Mouse (Mus musculus) testis, adult 2 months (tissue): Measurements from ENCODE around the gene Slc4a2. TPM values are rescaled to one million over a fixed set of nuclear protein-coding genes. Genes with fewer than 3 reads are reported as not detected.

Experiments used
- H3K27ac ChIP-seq: fragments of 200-500 bp; 2 replicates; pipeline ENCODE4 v1.5.1; 2012; ENCODE audit warnings: low read depth, low read length; ENCODE audit not compliant: control insufficient read depth, insufficient read depth
- H3K27me3 ChIP-seq: fragments of 200-500 bp; 2 replicates; pipeline ENCODE4 v1.6.1; 2012; ENCODE audit warnings: mild to moderate bottlenecking, low read length, moderate library complexity; ENCODE audit not compliant: control insufficient read depth, insufficient read depth
- H3K36me3 ChIP-seq: fragments of 200-500 bp; 2 replicates; pipeline ENCODE4 v1.6.1; 2012; ENCODE audit warnings: mild to moderate bottlenecking, low read length; ENCODE audit not compliant: control insufficient read depth, insufficient read depth
- H3K4me1 ChIP-seq: fragments of 200-500 bp; 2 replicates; pipeline ENCODE4 v1.6.1; 2012; ENCODE audit warnings: low read length; ENCODE audit not compliant: control insufficient read depth, insufficient read depth
- H3K4me3 ChIP-seq: fragments of 200-500 bp; 2 replicates; pipeline ENCODE4 v1.5.1; 2012; ENCODE audit warnings: low read depth, mild to moderate bottlenecking, low read length, moderate library complexity, mixed read lengths; ENCODE audit not compliant: control insufficient read depth
- CTCF ChIP-seq: fragments of 200-500 bp; IDR thresholded peaks from 2 replicates; pipeline ENCODE4 v1.5.1; 2012; ENCODE audit warnings: low read depth, mild to moderate bottlenecking, inconsistent platforms, low read length, moderate library complexity; ENCODE audit not compliant: control insufficient read depth, insufficient read depth, insufficient replicate concordance
- POLR2A ChIP-seq: fragments of 200-500 bp; IDR thresholded peaks from 2 replicates; pipeline ENCODE4 v1.6.1; 2012; ENCODE audit warnings: low read depth, mild to moderate bottlenecking, inconsistent platforms, low read length, moderate library complexity; ENCODE audit not compliant: control insufficient read depth
- polyA plus RNA-seq: library from polyadenylated mRNA; depleted of rRNA; stranded (reverse); fragments of >200 nt; gene quantifications from 2 replicates; pipeline ENCODE4 v1.2.3, GENCODE M21; 2012

The Slc4a2 gene
- polyA plus RNA-seq, 1 experiment: 46.9 TPM

DNA sequence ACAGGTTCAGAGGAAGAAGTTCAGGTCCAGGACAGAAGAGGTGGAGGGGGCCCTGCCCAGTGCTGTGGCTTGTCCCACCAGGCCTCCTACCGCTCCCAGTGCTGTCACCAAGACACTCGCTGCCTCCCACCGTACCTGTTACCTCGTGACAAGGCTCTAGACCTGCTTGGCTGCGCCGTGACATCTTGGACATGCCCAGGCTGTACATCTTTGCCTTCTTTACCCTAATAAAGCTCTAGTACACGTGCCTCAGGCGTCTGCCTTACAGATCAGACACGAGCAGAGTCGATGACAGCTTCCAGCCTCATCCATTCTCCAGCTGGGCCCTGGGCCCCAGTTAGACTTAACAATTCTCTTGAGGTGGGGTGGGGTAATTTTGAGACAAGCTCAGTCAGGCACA lies 6.0 kb upstream of the Slc4a2 start:
- Histone ChIP-seq H3K4me1 (0 out of 2 replicates have a peak, but pooled peaks cover 2% of the 10 kb centered on the region), H3K27ac (no peak overlapping the region), H3K27me3 (no peaks in the 10 kb centered on the region), H3K4me3 (no peak overlapping the region), H3K36me3 (no peaks in the 10 kb centered on the region)
- no peak for TF ChIP-seq POLR2A

DNA sequence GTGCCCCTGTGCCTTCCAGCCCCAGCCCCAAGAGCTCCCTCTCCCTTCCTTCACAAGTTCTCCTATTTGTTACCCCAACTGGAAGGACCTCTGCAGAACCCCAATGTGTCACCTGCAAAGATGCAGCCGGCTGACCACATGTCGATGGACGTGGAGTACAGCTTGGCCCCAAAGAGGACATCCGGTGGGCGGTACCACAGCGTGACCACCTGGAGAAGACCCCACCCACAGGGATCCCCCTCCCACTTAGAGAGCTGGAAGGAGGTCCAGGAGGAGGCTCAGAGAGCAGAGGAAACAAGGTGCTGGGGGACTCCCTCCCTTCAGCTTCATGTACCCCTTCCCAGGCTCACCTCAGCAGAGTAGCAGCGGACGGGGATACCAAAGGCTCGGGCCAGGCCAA lies 3.3 kb upstream of the Slc4a2 start:
- no peak overlapping the region for H3K4me3 ChIP-seq
- no peaks in the 10 kb centered on the region for H3K27me3 ChIP-seq
- TF ChIP-seq CTCF (no peak), POLR2A (no peak)
- H3K36me3 ChIP-seq: no peaks in the 10 kb centered on the region
- H3K27ac ChIP-seq: no peak overlapping the region
- H3K4me1 ChIP-seq: peaks cover 13% of the 10 kb centered on the region

DNA sequence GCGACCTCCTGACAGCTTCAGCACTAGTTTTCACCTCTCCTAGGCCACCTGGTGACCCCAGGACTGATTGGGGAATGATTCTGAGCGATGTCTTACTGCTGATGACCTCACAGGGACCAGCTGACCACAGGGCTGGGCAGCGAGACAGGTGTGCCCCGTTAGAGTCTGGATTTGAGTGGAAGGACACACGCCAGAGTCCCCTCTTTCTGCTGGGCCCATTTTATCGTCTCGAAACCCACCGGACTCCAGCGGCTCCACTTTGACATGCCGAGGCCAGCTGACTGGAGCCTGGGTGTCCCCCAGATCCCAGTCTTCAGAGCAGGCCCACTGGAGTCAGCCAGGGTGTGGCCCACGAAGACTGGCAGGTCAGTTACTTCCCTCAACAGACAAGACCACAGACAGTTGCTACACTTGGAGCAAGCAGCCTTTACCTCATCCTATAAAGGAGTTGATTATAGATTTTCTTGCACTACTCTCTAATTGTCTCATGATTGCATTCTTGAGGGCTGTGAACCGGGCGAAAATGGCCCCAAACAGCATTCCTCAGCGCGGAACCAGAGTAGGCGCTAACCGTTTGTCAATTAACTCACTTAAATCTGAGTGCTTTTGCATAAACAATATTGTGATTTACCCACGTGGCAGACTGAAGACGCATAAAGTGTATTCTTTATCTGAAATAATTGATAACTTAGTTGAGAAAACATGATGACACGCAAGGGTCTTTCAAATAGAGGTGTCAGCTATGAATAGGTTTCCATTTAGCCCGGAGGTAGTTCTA lies 556 bp downstream of the Slc4a2 start:
- Histone ChIP-seq H3K27me3 (no peaks in the 10 kb centered on the region), H3K4me3 (peak overlapping the region; percentile 92), H3K27ac (peak overlapping the region; percentile 95), H3K4me1 (peaks cover 22% of the 10 kb centered on the region), H3K36me3 (no peaks in the 10 kb centered on the region)
- TF ChIP-seq CTCF (no peak), POLR2A (no peak)

DNA sequence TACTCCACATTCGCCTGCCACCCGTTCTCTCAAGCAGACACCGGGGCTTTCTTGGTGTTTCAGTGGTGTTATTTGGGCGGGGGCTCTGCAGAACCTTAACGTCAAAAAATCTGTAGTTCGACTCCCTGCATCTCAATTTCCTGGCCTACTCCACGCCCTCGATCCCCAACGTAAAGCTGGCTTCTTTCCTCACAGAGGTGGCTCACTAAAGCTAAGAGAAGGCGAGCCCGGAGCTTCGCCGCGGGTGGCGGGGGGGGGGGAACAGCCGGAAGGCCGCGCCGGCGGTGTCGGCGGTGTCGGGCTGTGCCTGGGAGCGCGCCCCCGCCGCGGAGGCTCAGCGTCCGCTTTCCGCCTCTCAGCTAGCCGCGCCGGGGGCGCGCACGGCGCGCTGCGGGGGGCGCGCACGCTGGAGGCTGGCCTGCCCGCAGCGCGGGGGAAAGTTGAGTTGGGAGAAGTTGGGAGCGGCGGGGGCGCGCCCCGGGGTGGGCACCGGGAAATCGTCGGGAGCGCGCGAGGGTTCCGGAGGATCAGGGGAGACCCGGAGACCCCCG lies 1.3 kb downstream of the Slc4a2 start:
- Histone ChIP-seq H3K27ac (peak overlapping the region; percentile 95), H3K36me3 (no peaks in the 10 kb centered on the region), H3K27me3 (no peaks in the 10 kb centered on the region), H3K4me3 (peak overlapping the region; percentile 92), H3K4me1 (peaks cover 22% of the 10 kb centered on the region)
- TF ChIP-seq CTCF (no peak), POLR2A (peak; percentile 39; the same call in 1 of the 2 replicates)

GRCm38 (mm10) chr5:24425421-24426036 lies 1.9 kb downstream of the Slc4a2 start:
- peaks cover 22% of the 10 kb centered on the region for H3K4me1 ChIP-seq
- H3K27me3 ChIP-seq: no peaks in the 10 kb centered on the region
- TF ChIP-seq POLR2A (no peak; the same call in 1 of the 2 replicates), CTCF (no peak)
- peak overlapping the region; percentile 22 for H3K27ac ChIP-seq
- peak overlapping the region; percentile 92 for H3K4me3 ChIP-seq
- no peaks in the 10 kb centered on the region for H3K36me3 ChIP-seq

- H3K36me3 ChIP-seq: no peaks in the 10 kb centered on the region
- H3K4me1 ChIP-seq: peaks cover 22% of the 10 kb centered on the region
- H3K27me3 ChIP-seq: no peaks in the 10 kb centered on the region
- peak overlapping the region; percentile 92 for H3K4me3 ChIP-seq
- no peak for TF ChIP-seq CTCF
- no peak for TF ChIP-seq POLR2A
- peak overlapping the region; percentile 3; the same call in 1 of the 2 replicates for H3K27ac ChIP-seq
Measured at GRCm38 (mm10) chr5:24426037-24426432, 2.4 kb downstream of the Slc4a2 start.

DNA sequence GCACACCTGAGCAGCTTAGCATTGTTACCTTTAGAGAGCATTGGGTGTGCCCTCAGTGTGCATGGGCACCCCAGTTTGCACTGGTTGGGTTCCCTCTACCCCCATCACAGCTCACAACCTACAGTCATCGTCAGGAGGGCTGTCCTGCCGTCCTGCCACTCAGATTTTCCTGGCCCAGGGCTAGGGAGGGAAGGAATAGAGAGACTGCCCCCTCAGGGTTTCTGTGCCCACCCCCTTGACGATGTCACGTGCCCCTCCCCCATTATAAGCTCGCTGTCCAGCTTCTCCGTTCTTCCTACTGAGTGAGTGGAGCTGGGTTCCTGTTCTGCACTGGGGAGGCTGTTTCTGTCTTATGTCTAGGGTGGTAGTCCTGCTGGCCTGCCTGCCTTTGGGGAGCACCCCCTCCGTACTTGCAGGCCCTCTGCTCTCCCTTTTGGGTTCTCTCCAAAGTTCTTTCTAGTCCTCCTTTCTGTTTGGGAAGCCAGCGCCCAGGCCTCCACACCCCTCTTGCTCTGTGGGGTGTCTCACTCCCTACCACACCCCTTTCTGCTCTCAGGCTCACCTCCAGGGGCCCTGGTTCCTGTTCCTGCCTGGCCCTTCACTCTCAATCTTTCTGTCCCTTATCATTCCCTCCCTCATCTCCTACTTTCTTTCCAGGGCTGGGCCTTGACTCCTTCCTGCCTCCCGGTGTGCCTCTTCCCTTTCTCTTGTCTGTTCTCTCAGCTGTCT lies 3.1 kb downstream of the Slc4a2 start:
- Histone ChIP-seq H3K27ac (peak overlapping the region; percentile 3; the same call in 1 of the 2 replicates), H3K36me3 (no peaks in the 10 kb centered on the region), H3K4me3 (peak overlapping the region; percentile 92), H3K27me3 (no peaks in the 10 kb centered on the region), H3K4me1 (peaks cover 22% of the 10 kb centered on the region)
- TF ChIP-seq POLR2A (0 out of 2 replicates have a peak, but pooled peaks have one; percentile 19), CTCF (no peak)
